Mouse (Mus musculus) liver, embryonic 12.5 days (tissue): ENCODE data around the gene Ccdc93. TPM values are rescaled to one million over a fixed set of nuclear protein-coding genes. Genes with fewer than 3 reads are reported as not detected.

Experiments
- ATAC-seq: fragments of 200-750 bp; cut with Nextera tagmentation; 2 replicates; pipeline ENCODE4 v1.8.0; 2017; ENCODE audit warnings: moderate number of reproducible peaks, mild to moderate bottlenecking, moderate library complexity
- H3K27ac ChIP-seq: fragments of 300-500 bp; sonication (generic); 2 replicates; pipeline ENCODE4 v1.5.1; 2016; ENCODE audit warnings: mild to moderate bottlenecking
- H3K27me3 ChIP-seq: fragments of 300-500 bp; sonication (generic); replicated peaks from 2 replicates; pipeline ENCODE4 v1.6.1; 2016; ENCODE audit warnings: mild to moderate bottlenecking, moderate library complexity
- H3K36me3 ChIP-seq: fragments of 300-500 bp; sonication (generic); 2 replicates; pipeline ENCODE4 v1.6.1; 2016; ENCODE audit warnings: mild to moderate bottlenecking, moderate library complexity
- H3K4me1 ChIP-seq: fragments of 300-500 bp; sonication (generic); 2 replicates; pipeline ENCODE4 v1.6.1; 2016
- H3K4me2 ChIP-seq: fragments of 300-500 bp; sonication (generic); 2 replicates; pipeline ENCODE4 v1.6.1; 2016; ENCODE audit warnings: mild to moderate bottlenecking, moderate library complexity
- H3K4me3 ChIP-seq: fragments of 300-500 bp; sonication (generic); 2 replicates; pipeline ENCODE4 v1.5.1; 2016; ENCODE audit warnings: mild to moderate bottlenecking, moderate library complexity
- H3K9ac ChIP-seq: fragments of 300-500 bp; sonication (generic); 2 replicates; pipeline ENCODE4 v1.6.1; 2016; ENCODE audit warnings: mild to moderate bottlenecking, moderate library complexity
- H3K9me3 ChIP-seq: fragments of 300-500 bp; sonication (generic); replicated peaks from 2 replicates; pipeline ENCODE4 v1.6.1; 2016; ENCODE audit warnings: mild to moderate bottlenecking, moderate library complexity
- WGBS: fragments of 180-500 bp; shearing (Covaris S2); methylation state at CpG from one replicate; pipeline ENCODE4 v1.1.7; 2016; ENCODE audit not compliant: insufficient replicate concordance; 5-methylcytosine and 5-hydroxymethylcytosine counted together
- polyA plus RNA-seq: library from polyadenylated mRNA; unstranded; fragments of >200 nt; fragmentation: Nextera tagmentation; extraction: Ambion mirVana; gene quantifications from 2 replicates; pipeline ENCODE4 v1.2.1, GENCODE M21; 2016

Gene Ccdc93
- polyA plus RNA-seq, 1 experiment from 2014 or later, result 6.1 TPM

- no peak overlapping the region for H3K4me2 ChIP-seq
- H3K9ac ChIP-seq, result no peak overlapping the region
- WGBS, result 64% methylated on average over 6 of the region's 6 CpGs
- H3K4me1 ChIP-seq, result peaks cover 7% of the 10 kb centered on the region; the same call in 1 of the 2 replicates
- H3K27ac ChIP-seq, result no peak overlapping the region
- no peak for ATAC-seq
- H3K4me3 ChIP-seq, result no peak overlapping the region
- H3K36me3 ChIP-seq, result no peaks in the 10 kb centered on the region
- H3K9me3 ChIP-seq, result no peaks in the 10 kb centered on the region
- peaks cover 42% of the 10 kb centered on the region for H3K27me3 ChIP-seq
Measured at GRCm38 (mm10) chr1:121529286-121529685, 98.4 kb downstream of the Ccdc93 start.

- no peak overlapping the region for H3K9ac ChIP-seq
- H3K27me3 ChIP-seq, result peaks cover 36% of the 10 kb centered on the region
- H3K4me1 ChIP-seq, result peaks cover 7% of the 10 kb centered on the region; the same call in 1 of the 2 replicates
- H3K4me3 ChIP-seq, result no peak overlapping the region
- H3K4me2 ChIP-seq, result no peak overlapping the region
- H3K36me3 ChIP-seq, result no peaks in the 10 kb centered on the region
- no peak for ATAC-seq
- no peaks in the 10 kb centered on the region for H3K9me3 ChIP-seq
- H3K27ac ChIP-seq, result no peak overlapping the region
- 27% methylated on average over 7 of the region's 7 CpGs for WGBS
Measured at GRCm38 (mm10) chr1:121531439-121531838, 100.6 kb downstream of the Ccdc93 start.

- no peak for ATAC-seq
- 28% methylated on average over 8 of the region's 8 CpGs for WGBS
Measured at GRCm38 (mm10) chr1:121540361-121540760, 109.5 kb downstream of the Ccdc93 start.

GRCm38 (mm10) chr1:121546844-121547243, 116.0 kb downstream of the Ccdc93 start:
- ATAC-seq, result no peak
- Histone ChIP-seq H3K27me3 (no peaks in the 10 kb centered on the region), H3K4me1 (peaks cover 11% of the 10 kb centered on the region), H3K9me3 (no peaks in the 10 kb centered on the region), H3K9ac (no peak overlapping the region), H3K27ac (no peak overlapping the region), H3K4me3 (no peak overlapping the region), H3K36me3 (peaks cover 19% of the 10 kb centered on the region), H3K4me2 (no peak overlapping the region)
- 40% methylated on average over 2 of the region's 2 CpGs for WGBS

More at GRCm38 (mm10) chr1:121540361-121540760, 109.5 kb downstream of the Ccdc93 start:
- Histone ChIP-seq H3K36me3 (no peaks in the 10 kb centered on the region), H3K4me1 (no peaks in the 10 kb centered on the region), H3K4me3 (no peak overlapping the region), H3K27me3 (no peaks in the 10 kb centered on the region), H3K9me3 (no peaks in the 10 kb centered on the region), H3K4me2 (no peak overlapping the region), H3K27ac (no peak overlapping the region), H3K9ac (no peak overlapping the region)

GRCm38 (mm10) chr1:121548667-121549066, 117.8 kb downstream of the Ccdc93 start:
- peaks cover 11% of the 10 kb centered on the region for H3K4me1 ChIP-seq
- H3K9ac ChIP-seq, result no peak overlapping the region
- ATAC-seq, result peak; percentile 66
- H3K9me3 ChIP-seq, result no peaks in the 10 kb centered on the region
- 79% methylated on average over 4 of the region's 4 CpGs for WGBS
- H3K4me2 ChIP-seq, result no peak overlapping the region
- no peak overlapping the region for H3K4me3 ChIP-seq
- H3K36me3 ChIP-seq, result peaks cover 37% of the 10 kb centered on the region
- no peak overlapping the region for H3K27ac ChIP-seq
- H3K27me3 ChIP-seq, result no peaks in the 10 kb centered on the region

GRCm38 (mm10) chr1:121549456-121549855, 118.6 kb downstream of the Ccdc93 start:
- 67% methylated on average over 4 of the region's 4 CpGs for WGBS
- ATAC-seq, result no peak

GRCm38 (mm10) chr1:121550801-121551456, 120.1 kb downstream of the Ccdc93 start:
- WGBS, result 72% methylated on average over 16 of the region's 16 CpGs
- no peak for ATAC-seq

More at GRCm38 (mm10) chr1:121549456-121549855, 118.6 kb downstream of the Ccdc93 start:
- H3K9me3 ChIP-seq, result no peaks in the 10 kb centered on the region
- H3K36me3 ChIP-seq, result peaks cover 43% of the 10 kb centered on the region
- H3K4me3 ChIP-seq, result no peak overlapping the region
- no peak overlapping the region for H3K27ac ChIP-seq
- H3K4me2 ChIP-seq, result no peak overlapping the region
- H3K9ac ChIP-seq, result no peak overlapping the region
- peaks cover 11% of the 10 kb centered on the region for H3K4me1 ChIP-seq
- H3K27me3 ChIP-seq, result no peaks in the 10 kb centered on the region

GRCm38 (mm10) chr1:121551457-121551835, 120.6 kb downstream of the Ccdc93 start:
- H3K9ac ChIP-seq, result no peak overlapping the region
- no peak overlapping the region for H3K4me3 ChIP-seq
- no peak overlapping the region for H3K4me2 ChIP-seq
- ATAC-seq, result no peak
- H3K27ac ChIP-seq, result no peak overlapping the region
- peaks cover 63% of the 10 kb centered on the region for H3K36me3 ChIP-seq
- peaks cover 11% of the 10 kb centered on the region for H3K4me1 ChIP-seq
- 78% methylated on average over 7 of the region's 7 CpGs for WGBS
- H3K27me3 ChIP-seq, result no peaks in the 10 kb centered on the region
- H3K9me3 ChIP-seq, result no peaks in the 10 kb centered on the region

More at GRCm38 (mm10) chr1:121550801-121551456, 120.1 kb downstream of the Ccdc93 start:
- Histone ChIP-seq H3K4me2 (no peak overlapping the region), H3K27ac (no peak overlapping the region), H3K36me3 (peaks cover 57% of the 10 kb centered on the region), H3K27me3 (no peaks in the 10 kb centered on the region), H3K9me3 (no peaks in the 10 kb centered on the region), H3K4me1 (peaks cover 11% of the 10 kb centered on the region), H3K9ac (no peak overlapping the region), H3K4me3 (no peak overlapping the region)

Other genes starting within 250 kb of the Ccdc93 start
- gene Insig2, start 98.5 kb upstream of the Ccdc93 start, polyA plus RNA-seq, result 9.3 and 9.8 TPM in 2 replicates
- gene Htr5b, start 97.4 kb downstream of the Ccdc93 start, polyA plus RNA-seq, result 0.08 TPM in 1 of 2 replicates, not detected in the other
- 62.0 and 62.1 TPM in 2 replicates for gene Ddx18, start 136.9 kb downstream of the Ccdc93 start, polyA plus RNA-seq